Mouse (Mus musculus) hindbrain, embryonic 16.5 days (tissue): ENCODE data around the gene Olfr342. TPM values are rescaled to one million over a fixed set of nuclear protein-coding genes. Genes with fewer than 3 reads are reported as not detected.

Experiments used
- ATAC-seq: fragments of 200-750 bp; cut with Nextera tagmentation; 2 replicates; pipeline ENCODE4 v1.8.0; 2017; ENCODE audit warnings: moderate TSS enrichment, moderate library complexity
- H3K27ac ChIP-seq: fragments of 300-500 bp; sonication (generic); 2 replicates; pipeline ENCODE4 v1.5.1; 2014; ENCODE audit warnings: low read depth, mild to moderate bottlenecking, control low read depth, low read length, moderate library complexity
- H3K27me3 ChIP-seq: fragments of 300-500 bp; sonication (generic); replicated peaks from 2 replicates; pipeline ENCODE4 v1.6.1; 2014; ENCODE audit warnings: low read length; ENCODE audit not compliant: control insufficient read depth, insufficient read depth
- H3K36me3 ChIP-seq: fragments of 300-500 bp; sonication (generic); 2 replicates; pipeline ENCODE4 v1.6.1; 2014; ENCODE audit warnings: mild to moderate bottlenecking, low read length, moderate library complexity, mixed read lengths; ENCODE audit not compliant: control insufficient read depth, insufficient read depth
- H3K4me1 ChIP-seq: fragments of 300-500 bp; sonication (generic); 2 replicates; pipeline ENCODE4 v1.6.1; 2014; ENCODE audit warnings: low read depth, low read length; ENCODE audit not compliant: control insufficient read depth, insufficient read depth
- H3K4me2 ChIP-seq: fragments of 300-500 bp; sonication (generic); 2 replicates; pipeline ENCODE4 v1.6.1; 2014; ENCODE audit warnings: mild to moderate bottlenecking, low read length, control low read depth, moderate library complexity
- H3K4me3 ChIP-seq: fragments of 300-500 bp; sonication (generic); 2 replicates; pipeline ENCODE4 v1.5.1; 2014; ENCODE audit warnings: mild to moderate bottlenecking, low read length, control low read depth, moderate library complexity
- H3K9ac ChIP-seq: fragments of 300-500 bp; sonication (generic); 2 replicates; pipeline ENCODE4 v1.6.1; 2014; ENCODE audit warnings: low read depth, mild to moderate bottlenecking, control low read depth, low read length, moderate library complexity
- H3K9me3 ChIP-seq: fragments of 300-500 bp; sonication (generic); 2 replicates; pipeline ENCODE4 v1.6.1; 2014; ENCODE audit warnings: mild to moderate bottlenecking, low read length, moderate library complexity; ENCODE audit not compliant: control insufficient read depth
- WGBS: fragments of 180-500 bp; shearing (Covaris S2); extraction: QIAGEN DNeasy Blood & Tissue Kit; methylation state at CpG from one replicate; pipeline ENCODE4 v1.1.7; 2014; 5-methylcytosine and 5-hydroxymethylcytosine counted together
- polyA plus RNA-seq: library from polyadenylated mRNA; unstranded; fragments of >200 nt; fragmentation: Nextera tagmentation; extraction: Ambion mirVana; gene quantifications from 2 replicates; pipeline ENCODE4 v1.2.1, GENCODE M21; 2015

The Olfr342 gene
- polyA plus RNA-seq, result not detected in 2 replicates

GRCm38 (mm10) chr2:36524698-36525097 is at the start of gene Olfr342:
Gene Olfr342 (plus strand): TSS chr2:36524998.
- WGBS, result 64% methylated on average over 3 of the region's 3 CpGs
- ATAC-seq, result no peak
- H3K4me1 ChIP-seq, result no peaks in the 10 kb centered on the region
- no peaks in the 10 kb centered on the region for H3K36me3 ChIP-seq
- H3K4me2 ChIP-seq, result no peak within 1 kb of the TSS
- H3K4me3 ChIP-seq, result no peak within 1 kb of the TSS
- H3K27ac ChIP-seq, result no peak within 1 kb of the TSS
- H3K9me3 ChIP-seq, result peaks cover 3% of the 10 kb centered on the region; the same call in 1 of the 2 replicates
- H3K9ac ChIP-seq, result no peak within 1 kb of the TSS
- H3K27me3 ChIP-seq, result no peaks in the 10 kb centered on the region

- Histone ChIP-seq H3K9me3 (peaks cover 10% of the 10 kb centered on the region), H3K36me3 (no peaks in the 10 kb centered on the region), H3K27ac (no peak within 1 kb of the TSS), H3K4me3 (no peak within 1 kb of the TSS), H3K4me2 (no peak within 1 kb of the TSS), H3K27me3 (no peaks in the 10 kb centered on the region), H3K9ac (no peak within 1 kb of the TSS), H3K4me1 (no peaks in the 10 kb centered on the region)
- no peak for ATAC-seq
Measured at GRCm38 (mm10) chr2:36482368-36482767, 42.4 kb upstream of the Olfr342 start, which contains the start of gene Olfr341. Gene Olfr341 (minus strand): TSS chr2:36482468.

GRCm38 (mm10) chr2:36565156-36565555 is 40.4 kb downstream of the Olfr342 start:
- Histone ChIP-seq H3K27me3 (no peaks in the 10 kb centered on the region), H3K9ac (no peak overlapping the region), H3K9me3 (peaks cover 8% of the 10 kb centered on the region), H3K4me2 (no peak overlapping the region), H3K27ac (no peak overlapping the region), H3K4me3 (no peak overlapping the region), H3K4me1 (no peaks in the 10 kb centered on the region), H3K36me3 (no peaks in the 10 kb centered on the region)
- no peak for ATAC-seq

- Histone ChIP-seq H3K4me1 (no peaks in the 10 kb centered on the region), H3K9me3 (peaks cover 8% of the 10 kb centered on the region), H3K36me3 (no peaks in the 10 kb centered on the region), H3K27ac (no peak within 1 kb of the TSS), H3K4me3 (no peak within 1 kb of the TSS), H3K4me2 (no peak within 1 kb of the TSS), H3K27me3 (no peaks in the 10 kb centered on the region), H3K9ac (no peak within 1 kb of the TSS)
- ATAC-seq, result no peak
- 91% methylated on average over 1 of the region's 1 CpGs for WGBS
Measured at GRCm38 (mm10) chr2:36566362-36566761, 41.6 kb downstream of the Olfr342 start, which contains the start of gene Olfr344. Gene Olfr344 (plus strand): TSS chr2:36566662.

GRCm38 (mm10) chr2:36567022-36567421 is 42.2 kb downstream of the Olfr342 start:
- ATAC-seq, result no peak
- Histone ChIP-seq H3K4me3 (no peak overlapping the region), H3K9me3 (peaks cover 8% of the 10 kb centered on the region), H3K36me3 (no peaks in the 10 kb centered on the region), H3K4me1 (no peaks in the 10 kb centered on the region), H3K27me3 (no peaks in the 10 kb centered on the region), H3K9ac (no peak overlapping the region), H3K4me2 (no peak overlapping the region), H3K27ac (no peak overlapping the region)

GRCm38 (mm10) chr2:36567845-36568244 is 43.0 kb downstream of the Olfr342 start:
- H3K27ac ChIP-seq, result no peak overlapping the region
- WGBS, result 93% methylated on average over 3 of the region's 3 CpGs
- H3K4me1 ChIP-seq, result no peaks in the 10 kb centered on the region
- no peaks in the 10 kb centered on the region for H3K36me3 ChIP-seq
- no peaks in the 10 kb centered on the region for H3K27me3 ChIP-seq
- H3K9me3 ChIP-seq, result peaks cover 8% of the 10 kb centered on the region
- no peak for ATAC-seq
- H3K4me3 ChIP-seq, result no peak overlapping the region
- no peak overlapping the region for H3K4me2 ChIP-seq
- H3K9ac ChIP-seq, result no peak overlapping the region

Other genes starting within 250 kb of the Olfr342 start
- not detected in 2 replicates for gene Olfr338, start 151.5 kb upstream of the Olfr342 start, polyA plus RNA-seq
- not detected in 2 replicates for gene Olfr339, start 106.1 kb upstream of the Olfr342 start, polyA plus RNA-seq
- not detected in 2 replicates for gene Olfr340, start 72.4 kb upstream of the Olfr342 start, polyA plus RNA-seq
- not detected in 2 replicates for gene Olfr341, start 42.5 kb upstream of the Olfr342 start, polyA plus RNA-seq
- not detected in 2 replicates for gene Olfr344, start 41.7 kb downstream of the Olfr342 start, polyA plus RNA-seq
- gene Olfr345, start 115.0 kb downstream of the Olfr342 start, polyA plus RNA-seq, result not detected in 2 replicates
- not detected in 2 replicates for gene Olfr346, start 160.8 kb downstream of the Olfr342 start, polyA plus RNA-seq
- not detected in 2 replicates for gene Olfr347, start 206.9 kb downstream of the Olfr342 start, polyA plus RNA-seq